Mouse (Mus musculus) stomach, embryonic 15.5 days (tissue): ENCODE measurements around the gene Ptpn21. TPM values are rescaled to one million over a fixed set of nuclear protein-coding genes. Genes with fewer than 3 reads are reported as not detected.

Experiments used
- ATAC-seq: fragments of 200-750 bp; cut with Nextera tagmentation; 2 replicates; pipeline ENCODE4 v1.8.0; 2017; ENCODE audit warnings: low read depth, moderate number of reproducible peaks, moderate TSS enrichment; ENCODE audit not compliant: insufficient read depth, low FRiP score
- H3K27ac ChIP-seq: fragments of 300-500 bp; sonication (generic); 2 replicates; pipeline ENCODE4 v1.5.1; 2015; ENCODE audit warnings: mild to moderate bottlenecking, inconsistent platforms
- H3K27me3 ChIP-seq: fragments of 300-500 bp; sonication (generic); replicated peaks from 2 replicates; pipeline ENCODE4 v1.6.1; 2015; ENCODE audit warnings: inconsistent platforms
- H3K36me3 ChIP-seq: fragments of 300-500 bp; sonication (generic); 2 replicates; pipeline ENCODE4 v1.6.1; 2015; ENCODE audit warnings: inconsistent platforms
- H3K4me1 ChIP-seq: fragments of 300-500 bp; sonication (generic); 2 replicates; pipeline ENCODE4 v1.6.1; 2015; ENCODE audit warnings: inconsistent platforms
- H3K4me2 ChIP-seq: fragments of 300-500 bp; sonication (generic); 2 replicates; pipeline ENCODE4 v1.6.1; 2015; ENCODE audit warnings: mild to moderate bottlenecking, inconsistent platforms
- H3K4me3 ChIP-seq: fragments of 300-500 bp; sonication (generic); replicated peaks from 2 replicates; pipeline ENCODE4 v1.5.1; 2015; ENCODE audit warnings: inconsistent platforms
- H3K9ac ChIP-seq: fragments of 300-500 bp; sonication (generic); 2 replicates; pipeline ENCODE4 v1.6.1; 2015; ENCODE audit warnings: inconsistent platforms
- H3K9me3 ChIP-seq: fragments of 300-500 bp; sonication (generic); 2 replicates; pipeline ENCODE4 v1.6.1; 2016; ENCODE audit warnings: inconsistent platforms
- WGBS: fragments of 180-500 bp; shearing (Covaris S2); methylation state at CpG from one replicate; pipeline ENCODE4 v1.1.7; 2015; 5-methylcytosine and 5-hydroxymethylcytosine counted together
- polyA plus RNA-seq: library from polyadenylated mRNA; unstranded; fragments of >200 nt; fragmentation: Nextera tagmentation; extraction: Ambion mirVana; gene quantifications from 2 replicates; pipeline ENCODE4 v1.2.1, GENCODE M21; 2015

Gene Ptpn21
- polyA plus RNA-seq, 1 experiment from 2014 or later, result 9.9 TPM

GRCm38 (mm10) chr12:98628260-98628970, 108.8 kb downstream of the Ptpn21 start:
- peak; percentile 85 for ATAC-seq
- no peaks in the 10 kb centered on the region for H3K27me3 ChIP-seq
- peak overlapping the region; percentile 71 for H3K4me2 ChIP-seq
- H3K9me3 ChIP-seq, result no peaks in the 10 kb centered on the region
- H3K27ac ChIP-seq, result no peak overlapping the region
- peak overlapping the region; percentile 87 for H3K4me3 ChIP-seq
- no peaks in the 10 kb centered on the region for H3K36me3 ChIP-seq
- 2% methylated on average over 16 of the region's 16 CpGs for WGBS
- 0 out of 2 replicates have a peak, but pooled peaks cover 3% of the 10 kb centered on the region for H3K4me1 ChIP-seq
- peak overlapping the region; percentile 39; the same call in 1 of the 2 replicates for H3K9ac ChIP-seq

DNA sequence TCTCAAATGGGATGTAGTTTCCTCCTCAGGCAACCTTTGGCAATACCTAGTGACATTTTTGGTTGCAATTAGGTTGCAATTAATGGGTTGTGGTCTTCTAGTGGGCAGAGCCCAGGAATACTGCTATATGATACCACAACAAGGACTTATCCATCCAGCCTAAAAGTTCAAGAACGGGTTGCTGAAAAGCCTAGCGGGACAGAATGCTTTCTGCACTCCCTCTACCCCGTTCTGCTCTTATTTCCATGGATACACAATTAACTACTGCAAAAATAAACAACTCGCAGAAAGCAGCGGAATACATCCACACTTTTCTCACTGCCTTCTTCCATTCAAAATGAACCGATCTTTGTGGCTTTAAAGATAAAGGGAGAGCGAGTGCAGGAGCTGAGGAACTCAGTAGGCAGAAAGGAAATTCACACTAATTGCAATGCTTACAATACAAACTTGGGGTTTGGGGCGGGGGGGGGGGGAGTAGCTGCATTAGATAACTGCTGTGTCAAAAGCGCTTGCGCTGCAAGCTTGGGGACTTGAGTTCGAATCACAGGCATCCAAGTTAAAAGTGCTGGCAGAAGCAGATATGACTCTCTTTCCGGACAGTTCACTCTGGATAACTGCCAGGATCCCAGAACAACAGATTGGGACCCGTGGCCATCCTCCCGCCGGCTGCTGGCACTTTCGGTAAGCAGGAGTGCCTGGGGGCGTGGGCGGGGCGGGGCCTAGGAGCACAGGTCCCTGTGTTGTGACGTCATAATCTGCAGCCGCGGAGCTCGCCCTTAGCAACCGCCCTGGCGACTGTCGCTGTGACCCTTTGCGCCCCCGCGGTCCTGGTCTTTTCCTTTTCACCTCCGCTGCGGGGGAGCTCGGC, 109.6 kb downstream of the Ptpn21 start, which contains the start of gene Spata7:
TSS of gene Spata7 (plus strand) at position 766 of the 868 bp plus-strand sequence.
- ATAC-seq, result peak; percentile 94
- Histone ChIP-seq H3K27me3 (no peaks in the 10 kb centered on the region), H3K36me3 (no peaks in the 10 kb centered on the region), H3K9me3 (no peaks in the 10 kb centered on the region), H3K4me2 (peak within 1 kb of the TSS; percentile 71), H3K4me3 (peak within 1 kb of the TSS; percentile 87), H3K9ac (peak within 1 kb of the TSS; percentile 39; the same call in 1 of the 2 replicates), H3K4me1 (0 out of 2 replicates have a peak, but pooled peaks cover 3% of the 10 kb centered on the region), H3K27ac (no peak within 1 kb of the TSS)
- 2% methylated on average over 32 of the region's 32 CpGs for WGBS

Other genes starting within 250 kb of the Ptpn21 start
- gene Kcnk10, start 159.1 kb downstream of the Ptpn21 start, polyA plus RNA-seq, result 1.5 and 1.6 TPM in 2 replicates
- 11.8 and 12.7 TPM in 2 replicates for gene Spata7, start 109.2 kb downstream of the Ptpn21 start, polyA plus RNA-seq
- gene Zc3h14, start 9.6 kb upstream of the Ptpn21 start, polyA plus RNA-seq, result 101 and 113 TPM in 2 replicates
- 10.4 and 10.9 TPM in 2 replicates for gene Eml5, start 164.1 kb upstream of the Ptpn21 start, polyA plus RNA-seq
- 21.7 and 25.0 TPM in 2 replicates for gene Ttc8, start 183.2 kb upstream of the Ptpn21 start, polyA plus RNA-seq